Mouse (Mus musculus) intestine, embryonic 15.5 days (tissue): Measurements from ENCODE around the gene Timp2. TPM values are rescaled to one million over a fixed set of nuclear protein-coding genes. Genes with fewer than 3 reads are reported as not detected.
"Not testable (repeated sequence)": the region's sequence is repeated elsewhere in the genome, so short reads cannot be mapped to it uniquely, and the experiment has no call there.

ENCODE experiments used
- ATAC-seq: fragments of 200-750 bp; cut with Nextera tagmentation; 2 replicates; pipeline ENCODE4 v1.8.0; 2017; ENCODE audit warnings: moderate TSS enrichment, moderate library complexity
- H3K27ac ChIP-seq: fragments of 300-500 bp; sonication (generic); 2 replicates; pipeline ENCODE4 v1.5.1; 2015; ENCODE audit warnings: mild to moderate bottlenecking, inconsistent platforms
- H3K27me3 ChIP-seq: fragments of 300-500 bp; sonication (generic); replicated peaks from 2 replicates; pipeline ENCODE4 v1.6.1; 2015; ENCODE audit warnings: inconsistent platforms
- H3K36me3 ChIP-seq: fragments of 300-500 bp; sonication (generic); 2 replicates; pipeline ENCODE4 v1.6.1; 2015; ENCODE audit warnings: inconsistent platforms
- H3K4me1 ChIP-seq: fragments of 300-500 bp; sonication (generic); replicated peaks from 2 replicates; pipeline ENCODE4 v1.6.1; 2015; ENCODE audit warnings: inconsistent platforms
- H3K4me2 ChIP-seq: fragments of 300-500 bp; sonication (generic); replicated peaks from 2 replicates; pipeline ENCODE4 v1.6.1; 2015; ENCODE audit warnings: mild to moderate bottlenecking, inconsistent platforms
- H3K4me3 ChIP-seq: fragments of 300-500 bp; sonication (generic); replicated peaks from 2 replicates; pipeline ENCODE4 v1.5.1; 2015; ENCODE audit warnings: inconsistent platforms
- H3K9ac ChIP-seq: fragments of 300-500 bp; sonication (generic); 2 replicates; pipeline ENCODE4 v1.6.1; 2015; ENCODE audit warnings: inconsistent platforms
- H3K9me3 ChIP-seq: fragments of 300-500 bp; sonication (generic); 2 replicates; pipeline ENCODE4 v1.6.1; 2016; ENCODE audit warnings: inconsistent platforms
- WGBS: fragments of 180-500 bp; shearing (Covaris S2); methylation state at CpG from one replicate; pipeline ENCODE4 v1.1.7; 2015; 5-methylcytosine and 5-hydroxymethylcytosine counted together
- polyA plus RNA-seq: library from polyadenylated mRNA; unstranded; fragments of >200 nt; fragmentation: Nextera tagmentation; extraction: Ambion mirVana; gene quantifications from 2 replicates; pipeline ENCODE4 v1.2.1, GENCODE M21; 2015

Timp2 gene
- polyA plus RNA-seq, 1 experiment from 2014 or later: 60.2 TPM

- not testable (repeated sequence) for H3K36me3 ChIP-seq, H3K4me2 ChIP-seq, ATAC-seq, H3K27ac ChIP-seq, H3K9ac ChIP-seq, H3K9me3 ChIP-seq, H3K4me1 ChIP-seq, H3K27me3 ChIP-seq, H3K4me3 ChIP-seq
- WGBS: 93% methylated on average over 13 of the region's 13 CpGs
Observed at GRCm38 (mm10) chr11:118387816-118388215, 32.3 kb upstream of the Timp2 start.

DNA sequence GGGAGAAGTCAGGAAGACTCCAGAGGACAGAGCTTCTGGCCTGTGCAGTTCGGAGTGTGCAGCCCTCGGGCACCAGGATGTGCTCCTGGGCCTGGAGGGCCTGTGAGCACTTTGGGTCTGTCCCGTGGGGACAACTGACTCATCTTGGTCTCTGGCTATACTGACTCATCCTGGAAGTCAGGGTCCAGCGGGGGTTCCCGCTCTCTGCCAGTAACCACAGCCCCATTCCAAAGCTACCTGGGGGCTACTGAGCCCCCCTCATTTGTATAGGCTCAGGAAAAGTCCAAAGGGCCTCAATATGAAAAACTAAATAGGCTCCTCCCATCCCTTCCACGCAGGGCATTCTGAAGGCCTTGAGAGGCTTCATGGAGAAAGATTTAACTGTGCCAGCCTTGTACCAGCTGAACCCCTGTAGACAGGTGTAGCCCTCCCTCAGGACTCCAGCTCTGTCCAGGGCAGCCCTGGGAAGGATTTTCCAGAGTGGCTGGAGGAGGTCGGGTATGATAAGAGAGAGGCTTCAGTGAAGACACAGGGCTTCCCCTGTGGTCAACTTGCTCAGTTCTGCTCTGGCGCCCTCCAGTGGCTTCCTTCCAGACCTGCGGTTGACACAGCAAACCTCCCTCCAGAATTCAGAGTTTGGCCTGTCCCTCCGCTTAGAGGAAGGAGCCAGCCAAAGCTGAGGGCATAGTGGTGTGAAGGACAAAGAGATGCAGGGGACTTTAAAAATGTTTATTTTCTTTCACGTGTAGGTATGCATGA lies 23.9 kb upstream of the Timp2 start:
- Histone ChIP-seq H3K9ac (no peak overlapping the region), H3K4me2 (no peak overlapping the region), H3K27ac (no peak overlapping the region), H3K36me3 (no peaks in the 10 kb centered on the region), H3K9me3 (no peaks in the 10 kb centered on the region), H3K27me3 (no peaks in the 10 kb centered on the region), H3K4me3 (no peak overlapping the region), H3K4me1 (peaks cover 8% of the 10 kb centered on the region; the same call in 1 of the 2 replicates)
- 41% methylated on average over 11 of the region's 11 CpGs for WGBS
- ATAC-seq: peak; percentile 65

DNA sequence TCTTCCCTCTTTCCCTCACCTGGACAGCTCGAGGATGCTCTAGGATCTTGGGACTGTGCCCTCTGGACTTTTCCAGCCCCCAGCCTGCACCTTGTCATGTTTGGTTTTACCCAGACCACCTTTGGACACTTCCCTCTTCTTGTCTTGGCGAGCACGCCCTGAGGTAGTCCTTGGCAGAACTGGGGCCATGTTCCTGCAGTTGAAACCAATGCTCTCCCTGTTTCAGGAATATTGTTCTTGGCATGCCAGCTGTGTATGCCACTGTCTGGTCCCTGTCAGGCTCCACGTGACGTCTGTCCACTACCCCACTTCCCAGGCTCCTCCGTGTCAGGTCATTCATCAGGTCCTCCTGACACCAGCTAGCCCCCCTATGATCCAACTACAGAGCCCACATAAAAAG lies 23.1 kb upstream of the Timp2 start:
- H3K4me1 ChIP-seq: peaks cover 8% of the 10 kb centered on the region; the same call in 1 of the 2 replicates
- ATAC-seq: no peak

GRCm38 (mm10) chr11:118376323-118376722 lies 20.8 kb upstream of the Timp2 start:
- ATAC-seq, H3K27me3 ChIP-seq, H3K4me2 ChIP-seq, H3K4me3 ChIP-seq, H3K4me1 ChIP-seq, H3K9me3 ChIP-seq, H3K27ac ChIP-seq, H3K36me3 ChIP-seq, H3K9ac ChIP-seq: not testable (repeated sequence)

More for the DNA sequence above, 23.1 kb upstream of the Timp2 start:
- Histone ChIP-seq H3K27me3 (no peaks in the 10 kb centered on the region), H3K4me3 (no peak overlapping the region), H3K9me3 (no peaks in the 10 kb centered on the region), H3K36me3 (no peaks in the 10 kb centered on the region), H3K9ac (no peak overlapping the region), H3K4me2 (no peak overlapping the region), H3K27ac (no peak overlapping the region)
- WGBS: 85% methylated on average over 6 of the region's 6 CpGs

- Histone ChIP-seq H3K9me3 (no peaks in the 10 kb centered on the region), H3K4me1 (peaks cover 8% of the 10 kb centered on the region; the same call in 1 of the 2 replicates), H3K9ac (no peak overlapping the region), H3K4me3 (no peak overlapping the region), H3K36me3 (no peaks in the 10 kb centered on the region), H3K27me3 (no peaks in the 10 kb centered on the region), H3K4me2 (no peak overlapping the region), H3K27ac (no peak overlapping the region)
- no peak for ATAC-seq
- 52% methylated on average over 5 of the region's 5 CpGs for whole genome bisulfite sequencing
Observed at GRCm38 (mm10) chr11:118375881-118376280, 20.3 kb upstream of the Timp2 start.

GRCm38 (mm10) chr11:118375461-118375860 lies 19.9 kb upstream of the Timp2 start:
- 82% methylated on average over 8 of the region's 8 CpGs for WGBS
- Histone ChIP-seq H3K9ac (no peak overlapping the region), H3K4me1 (peaks cover 8% of the 10 kb centered on the region; the same call in 1 of the 2 replicates), H3K4me2 (no peak overlapping the region), H3K27ac (no peak overlapping the region), H3K27me3 (no peaks in the 10 kb centered on the region), H3K9me3 (no peaks in the 10 kb centered on the region), H3K4me3 (no peak overlapping the region), H3K36me3 (no peaks in the 10 kb centered on the region)
- no peak for ATAC-seq

DNA sequence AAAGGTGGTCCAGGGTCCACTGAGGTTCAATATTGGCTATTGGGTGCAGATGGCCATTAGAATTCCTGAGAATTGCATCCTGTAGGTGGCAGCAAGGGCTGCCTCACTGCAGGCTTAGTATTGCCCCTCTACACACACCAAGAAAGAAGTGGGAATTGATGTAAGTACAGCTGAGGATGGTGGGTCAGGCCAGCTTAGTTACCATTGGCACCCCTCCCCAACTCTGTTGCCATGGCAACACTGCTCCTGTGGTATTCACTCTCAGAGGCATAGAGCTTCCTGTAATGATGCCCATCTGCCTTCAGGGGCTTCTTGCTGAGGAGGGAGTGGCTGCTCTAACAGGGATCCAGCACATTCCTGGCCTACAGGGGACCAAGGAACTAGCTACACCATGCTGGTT lies 19.5 kb upstream of the Timp2 start:
- H3K27ac ChIP-seq: no peak overlapping the region
- H3K9ac ChIP-seq: no peak overlapping the region
- no peaks in the 10 kb centered on the region for H3K36me3 ChIP-seq
- H3K4me2 ChIP-seq: no peak overlapping the region
- H3K4me1 ChIP-seq: peaks cover 8% of the 10 kb centered on the region; the same call in 1 of the 2 replicates
- H3K27me3 ChIP-seq: no peaks in the 10 kb centered on the region
- no peak for ATAC-seq
- no peaks in the 10 kb centered on the region for H3K9me3 ChIP-seq
- no peak overlapping the region for H3K4me3 ChIP-seq

DNA sequence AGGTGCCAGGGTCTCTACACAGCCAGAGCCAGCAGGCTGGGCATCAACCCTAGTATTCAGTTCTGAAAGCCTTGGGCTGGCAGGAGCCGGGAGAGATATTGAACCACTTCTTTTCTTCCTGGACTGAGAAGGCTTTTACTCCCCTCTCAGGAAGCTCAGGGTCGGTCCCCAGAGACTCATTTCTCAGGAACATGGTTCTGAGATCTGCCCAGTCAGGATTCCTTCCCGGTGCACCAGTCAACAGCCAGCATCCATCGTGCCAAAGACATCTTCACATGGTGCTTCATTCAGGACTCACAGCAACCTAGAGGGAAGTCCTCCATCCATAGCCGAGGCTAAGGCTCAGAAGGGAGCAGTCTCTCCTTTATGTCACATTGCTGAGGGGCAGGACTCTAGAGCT lies 19.0 kb upstream of the Timp2 start:
- 61% methylated on average over 5 of the region's 5 CpGs for WGBS
- no peaks in the 10 kb centered on the region for H3K36me3 ChIP-seq
- no peak overlapping the region for H3K4me3 ChIP-seq
- no peak overlapping the region for H3K4me2 ChIP-seq
- peaks cover 7% of the 10 kb centered on the region; the same call in 1 of the 2 replicates for H3K4me1 ChIP-seq
- H3K9me3 ChIP-seq: no peaks in the 10 kb centered on the region
- ATAC-seq: no peak
- H3K9ac ChIP-seq: no peak overlapping the region
- no peak overlapping the region for H3K27ac ChIP-seq
- H3K27me3 ChIP-seq: no peaks in the 10 kb centered on the region

DNA sequence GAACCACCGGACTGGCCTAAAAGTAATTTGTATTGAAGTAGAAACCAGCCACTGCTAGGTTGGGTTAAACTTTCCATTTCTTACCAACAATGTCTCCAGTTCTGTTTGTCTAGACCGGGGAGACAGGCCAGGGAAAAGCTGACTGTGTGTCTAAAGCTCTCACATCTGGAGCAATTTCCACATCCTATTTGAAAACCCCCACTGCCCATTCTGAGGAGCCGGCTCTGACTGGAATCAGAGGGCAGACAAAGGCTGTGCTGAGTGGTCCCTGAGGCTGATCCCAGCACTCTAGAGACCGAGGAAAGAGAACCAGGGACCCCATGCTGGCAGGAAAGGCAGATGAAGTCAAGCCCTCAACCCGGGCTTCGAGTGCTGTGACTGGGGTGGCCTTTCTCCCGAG lies 17.1 kb upstream of the Timp2 start:
- no peak for ATAC-seq
- Histone ChIP-seq H3K4me2 (no peak overlapping the region), H3K4me1 (peaks cover 5% of the 10 kb centered on the region; the same call in 1 of the 2 replicates), H3K36me3 (no peaks in the 10 kb centered on the region), H3K9ac (no peak overlapping the region), H3K4me3 (no peak overlapping the region), H3K27me3 (no peaks in the 10 kb centered on the region), H3K9me3 (no peaks in the 10 kb centered on the region), H3K27ac (no peak overlapping the region)
- 60% methylated on average over 7 of the region's 7 CpGs for WGBS

- Histone ChIP-seq H3K36me3 (no peaks in the 10 kb centered on the region), H3K4me2 (no peak overlapping the region), H3K9ac (no peak overlapping the region), H3K4me3 (no peak overlapping the region), H3K9me3 (no peaks in the 10 kb centered on the region), H3K27me3 (no peaks in the 10 kb centered on the region), H3K4me1 (peaks cover 5% of the 10 kb centered on the region; the same call in 1 of the 2 replicates), H3K27ac (no peak overlapping the region)
- no peak for ATAC-seq
- 80% methylated on average over 7 of the region's 7 CpGs for WGBS
Observed at GRCm38 (mm10) chr11:118371876-118372275, 16.3 kb upstream of the Timp2 start.

- Histone ChIP-seq H3K36me3 (no peaks in the 10 kb centered on the region), H3K27me3 (no peaks in the 10 kb centered on the region), H3K4me1 (peaks cover 15% of the 10 kb centered on the region), H3K9ac (no peak overlapping the region), H3K9me3 (no peaks in the 10 kb centered on the region), H3K27ac (no peak overlapping the region), H3K4me2 (no peak overlapping the region), H3K4me3 (no peak overlapping the region)
- 78% methylated on average over 8 of the region's 8 CpGs for WGBS
- no peak for ATAC-seq
Observed at GRCm38 (mm10) chr11:118369657-118370056, 14.1 kb upstream of the Timp2 start.

DNA sequence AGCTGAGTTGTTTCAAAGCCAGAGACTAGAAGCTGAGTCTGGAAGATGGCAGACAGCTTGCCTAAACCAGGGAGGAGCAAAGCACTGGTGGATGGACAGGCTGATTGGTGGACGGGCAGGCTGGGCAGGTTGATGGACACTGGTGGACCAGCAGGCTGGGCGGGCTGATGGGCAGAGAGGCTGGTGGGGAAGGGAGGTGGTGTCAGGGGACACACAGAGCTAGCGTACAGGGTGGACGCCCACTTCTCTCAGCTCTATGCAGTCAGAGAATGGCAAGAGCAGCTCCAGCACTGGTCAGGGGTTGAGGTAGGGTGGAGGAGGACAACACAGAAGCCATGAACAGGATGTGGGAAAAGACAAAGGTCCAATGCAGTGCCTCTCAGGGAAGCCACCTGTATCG lies 13.7 kb upstream of the Timp2 start:
- H3K9ac ChIP-seq: no peak overlapping the region
- no peaks in the 10 kb centered on the region for H3K27me3 ChIP-seq
- H3K9me3 ChIP-seq: no peaks in the 10 kb centered on the region
- no peak for ATAC-seq
- WGBS: 72% methylated on average over 5 of the region's 5 CpGs
- H3K4me1 ChIP-seq: peaks cover 15% of the 10 kb centered on the region
- no peaks in the 10 kb centered on the region for H3K36me3 ChIP-seq
- H3K4me3 ChIP-seq: no peak overlapping the region
- H3K4me2 ChIP-seq: no peak overlapping the region
- no peak overlapping the region for H3K27ac ChIP-seq

- Histone ChIP-seq H3K27ac (no peak overlapping the region), H3K9ac (no peak overlapping the region), H3K27me3 (no peaks in the 10 kb centered on the region), H3K4me3 (no peak overlapping the region), H3K4me2 (no peak overlapping the region), H3K4me1 (peaks cover 20% of the 10 kb centered on the region), H3K36me3 (no peaks in the 10 kb centered on the region), H3K9me3 (no peaks in the 10 kb centered on the region)
- whole genome bisulfite sequencing: 64% methylated on average over 3 of the region's 3 CpGs
- no peak for ATAC-seq
Observed at GRCm38 (mm10) chr11:118368330-118368729, 12.8 kb upstream of the Timp2 start.
